Mouse (Mus musculus) gastrocnemius, postnatal 4 days (tissue): ENCODE results near the gene Gm8122. TPM values are rescaled to one million over a fixed set of nuclear protein-coding genes. Genes with fewer than 3 reads are reported as not detected.
"Not testable (repeated sequence)": the region's sequence is repeated elsewhere in the genome, so short reads cannot be mapped to it uniquely, and the experiment has no call there.

Source experiments
- DNase-seq, 2 experiments: peaks; one replicate each; pipeline ENCODE4 v3.0.0; 2021 to 2022; ENCODE audit warnings: low spot score in 2 of 2, mixed read lengths in 2 of 2
- long read RNA-seq, 2 experiments: library from polyadenylated mRNA; stranded (forward); transcript quantifications; one replicate each; pipeline ENCODE4 v2.0.0; 2021
- total RNA-seq, 2 experiments: library from RNA; stranded (reverse); gene quantifications; 2 replicates each; pipeline ENCODE4 v1.2.3; 2021

The Gm8122 gene
- not detected for total RNA-seq
- long read RNA-seq, experiment 1: 0 reads
- long read RNA-seq, experiment 2: 0 reads

DNA sequence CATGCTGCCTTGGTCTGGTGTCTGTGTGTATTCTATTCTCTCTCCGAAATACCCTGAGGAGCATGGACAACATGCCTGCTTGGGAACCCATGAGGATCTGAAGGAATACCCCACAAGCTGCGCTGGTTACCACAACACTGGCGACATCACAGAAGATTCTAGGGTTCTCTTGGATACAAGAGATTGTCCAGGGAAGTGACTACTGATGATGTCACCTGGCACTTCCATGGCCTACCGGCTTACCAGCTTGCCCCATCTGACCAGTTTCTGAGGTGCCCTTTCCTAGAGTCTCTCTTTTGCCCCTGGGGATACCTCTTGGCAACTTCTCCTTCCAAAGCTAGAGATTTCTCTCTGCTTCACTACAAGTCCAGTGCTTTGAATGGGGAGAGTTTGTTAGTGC, at the start of gene Gm8122:
Gm8122 (minus strand) TSS at position 101 of the 400 bp plus-strand sequence.
- DNase-seq: not testable (repeated sequence)

DNA sequence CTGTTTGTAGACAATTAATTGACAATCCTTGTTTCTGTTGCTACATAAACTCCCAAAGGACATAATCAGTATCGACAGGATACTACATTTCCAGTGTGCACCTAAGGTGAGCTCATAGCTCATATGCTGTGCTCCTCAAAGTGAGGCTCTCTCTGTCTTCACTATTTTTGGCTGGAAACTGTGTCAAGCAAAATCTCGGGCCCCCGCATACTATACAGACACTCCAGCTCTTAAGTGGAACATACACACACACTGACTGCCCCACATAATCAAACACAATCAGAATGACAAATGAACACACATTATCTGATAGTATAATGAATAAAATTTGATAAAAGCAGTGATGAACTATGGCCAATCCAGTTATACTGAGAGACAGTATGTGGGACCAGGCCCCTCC, 43.6 kb upstream of the Gm8122 start:
- DNase-seq: peak in 1 of 2 experiments; percentile 30

DNA sequence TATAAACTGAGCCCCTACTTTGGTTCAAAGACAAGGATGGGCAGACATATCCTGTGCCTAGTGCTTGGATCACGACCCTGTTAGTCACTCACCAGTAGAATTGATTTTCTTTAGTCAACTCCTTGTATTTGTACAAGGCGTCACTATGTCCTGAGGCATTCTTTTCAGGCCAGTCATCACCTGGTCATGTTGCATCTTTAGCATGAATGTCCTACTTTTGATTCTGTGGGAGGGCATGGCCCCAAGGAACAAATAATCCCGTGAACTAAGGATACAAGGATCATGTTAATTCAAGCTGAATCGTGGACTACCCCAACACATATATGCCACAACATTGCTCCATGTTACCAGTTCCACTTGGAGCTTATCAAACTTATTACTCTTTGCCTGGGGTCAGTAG, 43.0 kb upstream of the Gm8122 start:
- DNase-seq: peak in 1 of 2 experiments; percentile 19

DNA sequence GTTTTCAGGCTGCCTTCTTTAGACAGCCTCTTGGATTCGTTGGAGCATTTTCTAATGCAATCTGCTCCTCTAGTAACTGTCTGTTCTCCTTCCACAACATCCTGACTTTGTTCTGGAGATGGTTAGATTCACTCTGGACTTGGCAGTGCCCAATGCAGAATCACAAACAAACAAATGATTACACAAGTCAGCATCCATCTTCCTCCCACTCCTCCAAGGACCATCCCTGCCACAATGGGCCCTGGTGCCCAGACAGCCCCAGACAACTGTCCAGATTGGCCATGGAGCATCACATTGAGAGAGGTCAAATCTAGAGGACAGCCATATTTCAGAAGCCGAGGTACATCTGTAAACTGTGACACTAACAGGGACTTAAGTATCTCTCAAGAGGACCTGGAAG, 42.4 kb upstream of the Gm8122 start:
- peak in 1 of 2 experiments; percentile 24 for DNase-seq

DNA sequence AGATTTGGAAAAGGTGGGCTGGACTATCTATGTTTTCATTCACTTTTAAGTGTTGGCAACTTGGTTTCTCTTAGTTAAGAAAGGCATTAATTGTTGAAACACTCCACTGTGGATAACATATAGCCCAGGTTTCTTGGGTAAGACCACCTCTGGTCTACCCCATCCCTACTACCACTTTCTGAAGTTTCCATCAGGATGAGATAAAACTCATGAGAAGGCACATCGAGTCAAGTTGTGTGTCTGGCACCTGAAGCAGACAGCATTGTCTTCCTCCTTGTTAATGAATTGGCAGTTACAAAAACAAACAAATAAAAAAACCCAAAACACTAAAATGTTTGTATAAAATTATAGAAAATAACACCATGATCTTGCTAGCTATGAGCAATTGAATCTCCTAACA, 40.6 kb upstream of the Gm8122 start:
- DNase-seq: peak in 1 of 2 experiments; percentile 18

DNA sequence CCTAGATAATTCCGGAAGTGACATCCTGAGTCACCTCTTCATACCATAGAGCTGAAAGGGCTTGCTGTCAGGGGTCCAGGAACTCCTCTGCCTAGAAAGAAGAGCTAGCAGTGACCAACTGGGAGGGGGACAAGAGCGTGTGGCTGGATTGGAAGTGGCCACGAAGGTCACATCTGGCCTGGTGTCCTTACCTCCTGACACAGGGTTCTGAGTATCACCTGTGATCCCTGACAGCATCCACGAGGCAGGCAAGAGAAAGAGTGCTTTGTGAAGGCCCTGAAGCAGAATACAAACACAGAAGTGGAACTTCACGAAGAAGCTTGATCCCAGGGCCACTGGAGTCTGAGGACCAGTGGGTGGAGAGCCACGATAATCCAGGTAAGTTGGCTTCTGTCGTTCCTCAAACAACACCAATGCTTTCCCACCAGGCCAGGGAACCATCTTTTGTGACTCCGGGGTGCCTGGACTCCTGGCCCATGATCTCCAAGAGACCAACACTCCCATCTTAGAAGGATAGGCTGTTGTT, 39.9 kb upstream of the Gm8122 start, which contains the start of gene Gm9732:
Gm9732 (plus strand) TSS at position 51 of the 526 bp plus-strand sequence.
- peak; percentile 38 to 50 for DNase-seq

DNA sequence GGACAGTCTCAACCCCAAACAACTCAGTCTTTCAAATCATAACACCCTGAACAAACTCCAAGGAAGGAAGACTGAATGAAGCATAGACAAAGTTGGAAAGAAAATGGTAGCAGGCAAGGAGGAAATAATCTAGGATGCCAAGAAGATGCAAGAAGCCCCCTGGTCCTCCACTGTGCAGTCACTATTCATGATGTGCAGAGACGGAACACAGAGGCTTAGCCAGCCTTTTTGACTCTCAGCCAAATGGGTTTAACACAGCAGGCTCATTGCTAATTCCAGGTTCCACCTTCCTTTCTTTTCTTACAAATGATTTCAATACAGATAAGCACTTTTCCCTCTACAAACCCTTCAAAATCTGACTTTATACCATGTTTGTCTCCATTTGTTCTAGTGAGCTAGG, 38.1 kb upstream of the Gm8122 start:
- not testable (repeated sequence) for DNase-seq

DNA sequence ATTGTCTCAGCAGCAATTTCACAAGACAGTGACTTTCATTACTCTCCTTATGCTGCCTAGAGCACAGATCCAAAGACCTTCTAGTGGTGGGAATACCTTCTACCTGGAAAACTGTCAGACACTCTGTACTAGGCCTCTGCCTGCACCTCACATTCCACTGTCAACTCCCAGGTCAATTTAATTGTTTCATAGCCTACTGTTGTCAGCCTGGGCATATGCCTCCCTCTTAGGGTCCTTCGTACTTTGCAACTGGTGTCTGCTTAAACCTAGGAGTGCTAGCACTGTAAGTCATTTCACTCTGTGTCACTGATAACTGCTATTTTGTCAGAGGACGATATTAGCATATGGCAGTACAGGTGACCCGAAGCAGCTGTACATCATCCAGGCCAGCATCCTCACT, 34.1 kb upstream of the Gm8122 start:
- DNase-seq: peak in 1 of 2 experiments; percentile 15

DNA sequence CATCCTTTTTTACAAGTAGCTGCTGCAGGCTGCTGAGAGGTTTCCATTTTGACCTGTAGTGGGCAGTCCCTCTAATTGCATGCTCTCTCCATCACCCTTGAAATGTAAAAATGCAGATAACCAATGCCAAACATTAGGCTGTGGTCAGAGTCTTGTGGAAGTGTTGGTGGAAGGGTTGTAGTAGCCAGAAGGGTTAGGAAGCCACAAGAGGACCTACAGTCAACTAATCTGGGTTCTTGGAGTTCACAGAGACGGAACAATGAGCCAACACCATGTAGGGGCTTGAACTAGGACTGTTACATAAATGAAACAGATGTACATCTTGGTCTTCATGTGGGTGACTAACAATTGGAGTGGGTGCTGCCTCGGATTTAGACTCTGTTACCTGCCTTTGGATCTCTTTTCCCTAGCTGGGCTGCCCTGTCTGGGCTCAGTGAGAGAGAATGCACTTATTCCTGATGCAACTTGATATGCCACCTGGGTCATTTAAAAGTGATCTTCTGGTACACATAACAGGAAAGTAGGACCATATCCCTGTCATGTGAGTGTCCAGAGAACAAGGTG, 33.5 kb upstream of the Gm8122 start:
- DNase-seq: peak in 1 of 2 experiments; percentile 9

DNA sequence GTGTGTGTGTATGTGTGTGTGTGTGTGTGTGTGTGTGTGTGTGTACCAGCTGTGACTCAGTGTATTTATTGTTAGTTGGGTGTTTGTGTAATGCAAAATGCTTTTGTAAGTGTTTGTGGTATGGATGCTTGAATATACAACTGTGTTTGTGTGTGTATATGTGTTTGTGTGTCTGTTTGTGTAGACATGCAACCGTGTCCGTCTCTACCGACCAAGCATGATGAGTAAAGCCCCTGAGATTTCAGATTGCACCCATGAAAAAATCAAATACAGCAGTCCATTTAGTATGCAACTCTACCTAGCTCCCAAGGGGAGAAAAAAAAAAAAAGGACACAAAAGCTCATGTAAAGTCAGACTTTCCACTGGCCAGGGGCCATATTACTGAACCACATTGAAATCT, 28.3 kb upstream of the Gm8122 start:
- DNase-seq: not testable (repeated sequence)

DNA sequence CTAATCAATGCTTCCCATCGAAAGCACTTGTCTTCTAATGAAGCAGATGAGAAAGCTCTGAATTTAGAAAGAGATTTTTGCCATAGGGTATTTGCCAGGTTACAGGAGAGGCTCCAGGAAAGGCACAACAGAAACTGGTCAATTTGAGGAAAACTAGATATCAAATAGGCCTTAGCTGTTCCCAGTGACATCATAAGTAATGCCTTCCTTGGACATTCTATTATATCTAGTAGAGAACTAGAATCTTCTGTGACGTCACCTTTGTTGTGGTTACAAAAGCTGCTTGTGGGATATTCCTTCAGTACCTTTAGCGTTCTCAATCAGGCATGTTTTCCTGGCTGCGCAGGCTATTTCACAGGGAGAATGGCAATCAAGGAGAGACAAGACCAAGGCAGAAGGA, 23.2 kb upstream of the Gm8122 start, which contains the start of gene Gm8126:
Gm8126 (plus strand) TSS at position 301 of the 400 bp plus-strand sequence.
- not testable (repeated sequence) for DNase-seq

DNA sequence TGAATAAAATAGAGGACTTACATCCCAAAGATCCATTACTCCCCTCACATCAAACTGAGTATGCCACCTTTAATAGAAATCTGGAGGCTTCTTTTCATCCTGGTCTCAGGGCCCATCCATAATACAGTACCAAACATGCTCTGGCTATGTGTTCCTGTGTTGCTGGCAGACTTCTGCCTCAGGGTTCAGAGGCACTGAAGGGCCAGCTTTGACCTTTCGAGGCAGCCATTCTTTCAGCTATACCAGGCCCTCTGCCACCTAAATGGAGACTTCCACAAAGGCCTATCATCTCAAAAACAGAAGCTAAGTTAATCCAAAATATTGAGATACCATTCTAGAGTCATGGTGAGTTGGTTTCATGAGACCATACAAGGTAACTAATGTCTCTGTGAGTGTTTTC, 21.4 kb upstream of the Gm8122 start:
- DNase-seq: not testable (repeated sequence)

DNA sequence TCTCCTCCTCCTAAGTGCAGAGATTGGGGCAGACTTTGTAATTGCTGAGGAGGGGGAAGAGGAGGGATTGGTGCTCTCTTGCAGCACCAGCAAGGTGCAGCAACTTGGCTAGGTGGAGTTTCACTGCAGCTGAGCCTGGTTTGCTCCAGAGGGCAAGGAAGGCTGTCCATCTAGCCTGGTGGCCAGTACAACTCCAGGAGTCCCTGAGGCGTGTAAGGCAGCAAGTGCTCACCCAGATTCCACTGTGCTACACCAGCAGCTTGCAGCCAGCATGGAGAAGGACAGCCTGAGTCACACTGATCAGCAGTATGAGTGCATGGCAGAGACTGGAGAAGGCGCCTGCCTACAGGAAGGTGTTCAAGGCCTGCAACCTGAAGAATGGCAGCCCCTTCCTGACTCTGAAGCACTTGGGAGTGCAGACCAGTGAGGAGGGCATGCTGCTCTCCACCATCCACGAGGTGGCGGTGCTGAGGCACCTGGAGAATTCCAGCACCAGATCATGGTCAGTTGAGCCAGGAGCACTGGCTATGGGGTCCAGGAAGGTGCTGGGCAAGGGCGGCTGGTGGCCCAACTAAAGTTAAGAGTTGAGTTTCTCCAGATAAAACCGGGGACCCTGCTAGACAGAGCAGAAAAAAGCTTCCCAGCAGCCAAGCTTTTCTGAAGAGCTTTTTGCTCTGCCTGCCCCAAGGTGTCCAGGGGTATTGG, 15.6 kb upstream of the Gm8122 start:
- DNase-seq: peak in 1 of 2 experiments; percentile 20

DNA sequence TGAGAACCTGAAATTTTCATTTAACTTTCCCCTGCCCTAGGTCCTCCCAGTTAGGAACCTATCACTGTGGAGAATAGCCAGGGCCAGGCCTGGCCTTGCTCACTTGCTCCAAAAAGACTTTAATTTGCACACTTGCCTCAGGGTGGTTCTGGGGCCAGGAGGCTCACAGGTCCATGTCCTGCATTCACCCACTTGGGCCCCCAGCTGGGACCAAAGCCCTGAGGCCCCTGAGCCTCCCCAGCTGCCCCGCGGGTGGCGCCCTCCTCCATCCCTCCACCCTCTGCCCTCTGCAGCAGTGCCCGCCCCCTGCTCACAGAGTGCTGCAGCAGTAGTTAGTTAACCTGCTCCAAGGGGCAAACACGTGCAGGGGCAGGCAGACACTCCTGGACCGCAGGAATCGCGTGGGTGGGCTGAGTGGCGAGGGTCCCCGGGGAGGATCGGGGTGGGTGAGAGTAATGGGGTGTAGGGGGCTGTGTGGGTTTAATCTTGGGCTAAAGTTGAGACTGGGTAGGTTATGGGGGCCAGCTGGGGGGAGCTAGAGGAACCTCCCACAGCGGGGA, 14.6 kb upstream of the Gm8122 start:
- DNase-seq: peak in 1 of 2 experiments; percentile 47

DNA sequence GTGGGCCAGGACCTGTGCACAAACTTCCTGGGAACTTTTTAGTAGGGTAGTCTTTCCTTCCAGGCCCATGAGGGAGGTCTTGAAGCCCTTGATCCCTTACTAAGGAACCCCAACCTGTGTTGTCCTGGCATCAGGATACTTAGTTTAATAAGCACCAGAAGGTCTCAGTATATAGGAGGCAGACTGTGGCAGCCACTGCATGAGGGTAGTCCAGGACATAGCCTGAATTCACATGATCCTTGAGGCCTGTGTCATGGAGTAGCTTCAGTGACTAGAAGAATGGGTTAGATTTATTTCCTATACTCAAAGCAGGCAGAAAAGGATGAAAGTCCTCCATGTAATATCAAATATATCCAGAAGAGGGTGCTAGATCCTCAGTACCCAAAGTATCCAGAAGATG, 2.7 kb upstream of the Gm8122 start:
- not testable (repeated sequence) for DNase-seq

Other genes starting within 250 kb of the Gm8122 start
- gene Gm8082, start 241.7 kb downstream of the Gm8122 start, total RNA-seq: not detected
- gene Gm10376, start 219.7 kb downstream of the Gm8122 start, total RNA-seq: not detected
- not detected for gene Gm8094, start 158.7 kb downstream of the Gm8122 start, total RNA-seq
- not detected for gene Gm8104, start 134.7 kb downstream of the Gm8122 start, total RNA-seq
- not detected for gene Gm7233, start 55.4 kb downstream of the Gm8122 start, total RNA-seq
- gene Gm8126, start 23.3 kb upstream of the Gm8122 start, total RNA-seq: not detected
- not detected for gene Gm9732, start 39.7 kb upstream of the Gm8122 start, total RNA-seq
- gene Gm8127, start 58.5 kb upstream of the Gm8122 start, total RNA-seq: not detected
- gene 1700001F09Rik, start 112.5 kb upstream of the Gm8122 start, total RNA-seq: not detected
- not detected for gene Gm8138, start 181.0 kb upstream of the Gm8122 start, total RNA-seq